Mouse (Mus musculus) stomach, embryonic 14.5 days (tissue): ENCODE data around the gene Zbtb16. TPM values are rescaled to one million over a fixed set of nuclear protein-coding genes. Genes with fewer than 3 reads are reported as not detected.

Source experiments
- ATAC-seq: fragments of 200-750 bp; cut with Nextera tagmentation; 2 replicates; pipeline ENCODE4 v1.8.0; 2017; ENCODE audit warnings: low read depth, moderate TSS enrichment; ENCODE audit not compliant: insufficient number of reproducible peaks, insufficient read depth, low FRiP score
- H3K27ac ChIP-seq: fragments of 300-500 bp; sonication (generic); 2 replicates; pipeline ENCODE4 v1.5.1; 2014; ENCODE audit warnings: mild to moderate bottlenecking, low read length, moderate library complexity, mixed read lengths
- H3K27me3 ChIP-seq: fragments of 300-500 bp; sonication (generic); 2 replicates; pipeline ENCODE4 v1.6.1; 2014; ENCODE audit warnings: low read length, control low read depth, mixed read lengths; ENCODE audit not compliant: control insufficient read depth, insufficient read depth
- H3K36me3 ChIP-seq: fragments of 300-500 bp; sonication (generic); 2 replicates; pipeline ENCODE4 v1.6.1; 2014; ENCODE audit warnings: mild to moderate bottlenecking, control low read depth, low read length, moderate library complexity, mixed read lengths; ENCODE audit not compliant: control insufficient read depth, insufficient read depth
- H3K4me1 ChIP-seq: fragments of 300-500 bp; sonication (generic); 2 replicates; pipeline ENCODE4 v1.6.1; 2014; ENCODE audit warnings: low read length, control low read depth, mixed read lengths; ENCODE audit not compliant: control insufficient read depth, insufficient read depth
- H3K4me2 ChIP-seq: fragments of 300-500 bp; sonication (generic); replicated peaks from 2 replicates; pipeline ENCODE4 v1.6.1; 2014; ENCODE audit warnings: low read depth, low read length, control low read depth
- H3K4me3 ChIP-seq: fragments of 300-500 bp; sonication (generic); 2 replicates; pipeline ENCODE4 v1.5.1; 2014; ENCODE audit warnings: low read depth, low read length, control low read depth
- H3K9ac ChIP-seq: fragments of 300-500 bp; sonication (generic); replicated peaks from 2 replicates; pipeline ENCODE4 v1.6.1; 2014; ENCODE audit warnings: low read depth, mild to moderate bottlenecking, control low read depth, low read length, moderate library complexity, mixed read lengths
- H3K9me3 ChIP-seq: fragments of 300-500 bp; sonication (generic); 2 replicates; pipeline ENCODE4 v1.6.1; 2016; ENCODE audit warnings: low read depth, low read length, control low read depth; ENCODE audit not compliant: control insufficient read depth
- WGBS: fragments of 180-500 bp; shearing (Covaris S2); extraction: QIAGEN DNeasy Blood & Tissue Kit; methylation state at CpG from one replicate; pipeline ENCODE4 v1.1.7; 2014; 5-methylcytosine and 5-hydroxymethylcytosine counted together
- polyA plus RNA-seq: library from polyadenylated mRNA; unstranded; fragments of >200 nt; fragmentation: Nextera tagmentation; extraction: Ambion mirVana; gene quantifications from 2 replicates; pipeline ENCODE4 v1.2.1, GENCODE M21; 2014

Gene Zbtb16
- polyA plus RNA-seq, result 4.4 and 6.6 TPM in 2 replicates

DNA sequence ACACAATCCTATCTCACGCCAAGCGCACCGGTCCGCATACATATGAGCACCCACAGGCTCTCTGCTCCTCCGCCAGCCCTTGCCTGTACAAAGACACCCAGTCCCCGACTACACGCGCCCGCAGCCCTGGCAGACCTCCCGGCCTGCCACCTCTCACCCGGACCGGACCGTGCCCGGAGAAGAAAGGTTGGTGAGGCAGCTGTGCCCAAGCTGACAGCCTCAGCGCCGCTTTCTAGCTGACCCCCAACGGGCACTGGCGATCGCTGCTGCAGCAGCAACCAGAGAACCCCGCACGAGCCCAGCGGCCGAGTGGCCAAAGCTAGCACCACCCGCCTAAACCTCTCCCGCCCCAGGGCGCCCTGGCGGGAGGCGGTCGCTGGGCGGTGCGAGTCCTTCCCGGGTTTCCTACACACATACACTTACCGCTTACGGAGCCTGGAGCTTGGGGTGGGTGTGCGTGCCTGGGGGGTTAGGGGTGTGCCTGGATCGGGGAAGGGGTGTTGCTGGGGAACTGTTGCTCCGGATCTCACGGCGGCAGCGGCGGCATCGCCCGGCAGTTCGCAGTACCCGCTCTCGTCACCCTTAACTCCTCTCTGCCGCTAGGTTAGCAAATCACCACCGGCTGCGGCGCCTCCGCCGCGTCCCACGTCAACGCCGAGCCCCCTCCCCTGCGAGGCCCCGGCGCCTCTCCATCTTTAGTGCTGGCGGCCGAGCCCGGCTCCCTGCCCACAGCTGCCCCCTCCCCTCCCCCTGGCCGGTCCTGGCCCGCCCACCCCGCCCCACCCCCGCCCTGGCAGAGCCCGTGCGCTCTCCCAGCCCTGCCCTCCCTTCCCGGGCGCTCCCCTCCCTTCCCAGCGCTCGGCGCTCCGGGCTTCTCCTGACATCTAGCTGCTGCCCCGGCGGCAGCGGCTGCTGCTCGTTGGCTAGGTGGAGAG lies at the start of gene Zbtb16:
TSS of gene Zbtb16 (minus strand) at position 592 of the 935 bp plus-strand sequence.
- H3K9ac ChIP-seq, result peak within 1 kb of the TSS; percentile 46
- peak within 1 kb of the TSS; percentile 33; the same call in 1 of the 2 replicates for H3K27ac ChIP-seq
- H3K4me2 ChIP-seq, result peak within 1 kb of the TSS; percentile 95
- H3K9me3 ChIP-seq, result no peaks in the 10 kb centered on the region
- ATAC-seq, result peak; percentile 86
- peaks cover 30% of the 10 kb centered on the region for H3K27me3 ChIP-seq
- H3K36me3 ChIP-seq, result no peaks in the 10 kb centered on the region
- peaks cover 9% of the 10 kb centered on the region; the same call in 1 of the 2 replicates for H3K4me1 ChIP-seq
- H3K4me3 ChIP-seq, result peak within 1 kb of the TSS; percentile 49
- WGBS, result under 1% methylated on average over 62 of the region's 78 CpGs

DNA sequence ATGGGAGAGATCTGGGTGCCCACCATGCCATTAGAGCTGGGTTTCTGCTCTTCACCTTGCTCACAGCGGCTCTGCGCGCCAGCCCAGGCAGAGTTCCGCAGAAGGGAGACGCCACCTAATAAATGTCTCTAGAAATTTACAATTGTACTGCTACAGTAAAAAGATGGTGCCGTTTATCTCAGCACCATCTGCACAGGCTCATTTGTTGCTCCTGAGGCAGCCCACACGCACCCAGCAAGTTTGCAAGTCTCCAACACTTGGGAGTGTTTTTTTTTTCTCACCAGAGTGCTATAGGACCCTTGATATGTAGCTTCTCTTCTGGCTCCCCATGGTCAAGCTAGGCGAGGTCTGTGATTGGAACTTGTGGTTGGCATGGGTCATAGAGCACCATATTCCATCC lies 36.9 kb upstream of the Zbtb16 start:
- WGBS, result 79% methylated on average over 8 of the region's 8 CpGs
- no peak overlapping the region for H3K4me3 ChIP-seq
- ATAC-seq, result no peak

DNA sequence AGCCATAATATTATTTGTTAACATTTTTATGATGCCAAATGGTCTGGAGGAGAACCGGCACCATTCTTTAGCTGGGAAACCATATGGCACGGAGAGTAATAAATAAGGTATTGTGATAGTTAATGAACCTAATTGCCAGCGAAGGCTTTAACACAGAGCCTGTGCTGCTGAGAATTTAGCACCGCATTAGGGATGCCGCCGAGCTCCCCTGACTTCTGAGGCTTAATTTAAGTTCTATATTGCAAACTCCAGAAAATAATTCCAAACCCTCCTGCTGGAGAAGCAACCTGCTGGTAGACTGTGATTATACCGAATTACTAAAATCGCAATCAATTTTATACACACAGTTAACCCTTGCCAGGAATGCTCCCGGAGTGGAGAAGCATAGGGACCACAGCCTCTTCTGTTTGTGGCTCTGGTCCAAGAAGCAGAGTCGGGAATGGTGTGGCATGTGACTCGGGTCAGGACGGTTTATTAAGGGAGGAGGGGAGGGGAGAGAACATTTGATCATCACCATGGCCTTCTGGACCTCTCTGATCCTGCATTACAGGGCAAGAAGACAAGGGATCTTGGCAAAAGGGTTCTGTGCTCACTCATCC lies 30.6 kb upstream of the Zbtb16 start:
- Histone ChIP-seq H3K36me3 (no peaks in the 10 kb centered on the region), H3K4me1 (no peaks in the 10 kb centered on the region), H3K9me3 (no peaks in the 10 kb centered on the region), H3K27me3 (no peaks in the 10 kb centered on the region), H3K9ac (no peak overlapping the region), H3K27ac (no peak overlapping the region), H3K4me3 (no peak overlapping the region), H3K4me2 (no peak overlapping the region)
- 73% methylated on average over 12 of the region's 12 CpGs for WGBS
- ATAC-seq, result no peak

More for the DNA sequence above, 36.9 kb upstream of the Zbtb16 start:
- Histone ChIP-seq H3K9me3 (no peaks in the 10 kb centered on the region), H3K4me2 (no peak overlapping the region), H3K27ac (no peak overlapping the region), H3K27me3 (no peaks in the 10 kb centered on the region), H3K9ac (no peak overlapping the region), H3K4me1 (no peaks in the 10 kb centered on the region), H3K36me3 (no peaks in the 10 kb centered on the region)

DNA sequence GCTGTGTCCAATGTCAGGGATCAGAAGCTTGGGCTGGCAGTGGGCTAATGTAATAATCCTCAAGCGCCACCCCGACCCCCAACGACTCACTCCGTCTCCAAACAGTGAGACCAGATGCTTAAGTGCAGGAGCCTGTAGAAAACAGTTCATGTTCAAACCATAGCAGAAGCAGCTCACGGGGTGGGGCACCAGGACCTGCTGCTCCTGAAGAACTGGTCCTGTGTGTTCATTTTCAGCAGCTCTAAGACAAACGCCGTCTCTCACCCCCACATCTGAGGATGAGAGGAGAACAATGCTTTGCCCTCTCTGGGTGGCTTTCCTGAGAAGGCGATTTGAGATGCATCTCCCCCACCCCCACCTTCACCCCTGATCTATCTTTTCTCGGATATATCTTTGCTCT lies 29.2 kb upstream of the Zbtb16 start:
- H3K4me3 ChIP-seq, result no peak overlapping the region
- no peaks in the 10 kb centered on the region for H3K27me3 ChIP-seq
- H3K36me3 ChIP-seq, result no peaks in the 10 kb centered on the region
- 40% methylated on average over 9 of the region's 9 CpGs for WGBS
- no peaks in the 10 kb centered on the region for H3K9me3 ChIP-seq
- no peaks in the 10 kb centered on the region for H3K4me1 ChIP-seq
- peak overlapping the region; percentile 2; the same call in 1 of the 2 replicates for H3K27ac ChIP-seq
- no peak overlapping the region for H3K4me2 ChIP-seq
- ATAC-seq, result no peak
- no peak overlapping the region for H3K9ac ChIP-seq

DNA sequence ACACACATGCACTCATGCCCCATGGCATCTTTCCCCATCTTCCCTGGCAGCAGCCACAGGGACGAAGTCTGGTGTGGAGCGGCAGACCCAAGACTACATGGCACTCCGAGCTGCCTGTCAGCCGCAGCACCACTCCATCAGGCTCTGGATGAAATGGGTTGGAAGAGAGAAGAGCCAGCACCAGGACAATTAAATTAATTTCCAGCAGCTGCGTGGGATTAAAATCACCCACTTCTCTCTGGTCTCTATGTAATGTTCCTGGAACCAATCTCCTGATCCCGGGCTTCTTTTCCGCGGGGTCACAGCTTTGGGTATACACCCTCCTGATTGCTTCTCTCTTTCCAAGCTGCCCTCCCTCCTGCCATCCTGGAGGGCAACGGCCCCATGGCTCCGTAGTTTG lies 25.5 kb upstream of the Zbtb16 start:
- no peak for ATAC-seq
- no peak overlapping the region for H3K27ac ChIP-seq
- no peak overlapping the region for H3K4me3 ChIP-seq
- no peak overlapping the region for H3K4me2 ChIP-seq
- H3K9me3 ChIP-seq, result no peaks in the 10 kb centered on the region
- H3K4me1 ChIP-seq, result no peaks in the 10 kb centered on the region
- WGBS, result 87% methylated on average over 10 of the region's 10 CpGs
- H3K9ac ChIP-seq, result no peak overlapping the region
- no peaks in the 10 kb centered on the region for H3K27me3 ChIP-seq
- no peaks in the 10 kb centered on the region for H3K36me3 ChIP-seq

DNA sequence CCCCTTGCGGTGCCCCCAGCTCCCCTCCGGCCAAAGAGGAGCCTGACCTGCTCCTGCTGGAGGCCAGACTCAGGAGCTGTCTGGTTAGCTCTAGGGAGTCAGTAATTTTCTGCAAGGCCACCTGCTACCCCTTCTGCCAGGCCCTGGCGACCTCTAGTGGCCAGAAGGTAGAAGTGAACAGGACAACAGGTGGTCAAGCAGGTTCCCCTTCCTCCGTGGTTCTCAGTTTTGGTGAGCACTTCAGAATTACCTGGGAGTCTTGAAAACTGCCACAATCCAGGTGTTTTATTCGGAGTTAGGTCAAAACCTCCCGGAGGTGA lies 24.5 kb upstream of the Zbtb16 start:
- H3K27ac ChIP-seq, result no peak overlapping the region
- H3K4me1 ChIP-seq, result no peaks in the 10 kb centered on the region
- no peaks in the 10 kb centered on the region for H3K9me3 ChIP-seq
- no peak overlapping the region for H3K9ac ChIP-seq
- ATAC-seq, result peak; percentile 69; the same call in 1 of the 2 replicates
- H3K4me3 ChIP-seq, result no peak overlapping the region
- 4% methylated on average over 6 of the region's 6 CpGs for WGBS
- H3K27me3 ChIP-seq, result no peaks in the 10 kb centered on the region
- H3K36me3 ChIP-seq, result no peaks in the 10 kb centered on the region
- no peak overlapping the region for H3K4me2 ChIP-seq

DNA sequence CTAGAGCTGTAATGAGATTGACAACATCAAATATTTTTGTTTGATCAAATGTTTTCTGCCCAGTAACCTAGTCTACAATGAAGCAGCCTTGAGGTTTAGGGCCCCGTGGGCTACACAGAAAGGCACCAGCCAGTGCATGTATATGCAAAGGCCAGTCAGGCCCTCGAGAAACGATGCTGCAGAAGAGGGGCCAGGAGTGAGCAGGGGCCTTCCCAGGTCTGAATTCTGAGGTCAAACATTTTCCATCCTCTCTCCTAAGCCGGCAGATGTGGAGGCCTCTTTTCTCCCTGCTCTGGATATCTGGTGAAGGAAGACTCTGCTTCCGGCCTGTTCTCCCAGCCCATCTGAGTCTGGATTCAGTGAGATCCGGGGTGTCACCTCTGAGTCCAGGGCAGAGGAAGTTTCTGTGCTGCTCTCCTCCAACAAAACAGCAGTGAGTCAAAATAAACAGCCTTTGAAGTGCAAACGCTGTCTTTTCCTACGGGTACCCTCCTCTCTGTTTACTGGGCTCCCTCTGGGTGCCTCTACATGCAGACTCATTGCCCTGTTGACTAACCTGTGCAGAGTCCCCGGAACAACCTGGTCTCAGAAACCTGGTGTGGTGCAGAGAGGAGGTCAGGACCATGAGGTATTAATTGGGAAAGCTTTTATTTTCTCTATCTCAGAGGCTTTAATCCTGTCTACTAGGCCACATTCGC lies 24.0 kb upstream of the Zbtb16 start:
- H3K4me2 ChIP-seq, result no peak overlapping the region
- no peak overlapping the region for H3K27ac ChIP-seq
- no peak overlapping the region for H3K4me3 ChIP-seq
- H3K27me3 ChIP-seq, result no peaks in the 10 kb centered on the region
- H3K36me3 ChIP-seq, result no peaks in the 10 kb centered on the region
- no peaks in the 10 kb centered on the region for H3K4me1 ChIP-seq
- WGBS, result 24% methylated on average over 10 of the region's 10 CpGs
- H3K9me3 ChIP-seq, result no peaks in the 10 kb centered on the region
- H3K9ac ChIP-seq, result no peak overlapping the region
- ATAC-seq, result peak; percentile 37; the same call in 1 of the 2 replicates

DNA sequence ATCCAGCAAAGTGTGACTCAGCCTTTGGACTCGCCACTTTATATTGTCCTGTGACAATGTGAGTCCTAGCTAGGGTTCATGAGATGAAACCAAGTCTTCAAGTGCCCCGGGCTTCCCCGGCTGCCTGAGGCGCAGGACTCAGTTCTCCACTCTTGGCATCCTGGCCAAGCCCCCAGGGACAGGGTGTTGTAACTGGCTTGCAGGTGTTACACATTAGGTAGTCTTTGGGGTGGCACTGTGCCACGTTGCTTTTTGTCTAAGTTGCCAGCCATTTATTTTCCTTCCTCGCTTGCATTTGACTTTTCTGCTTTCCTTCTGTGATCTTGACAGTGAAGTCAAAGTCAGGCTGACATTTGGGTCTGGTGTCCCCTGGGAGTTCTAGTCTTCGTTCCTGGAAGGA lies 21.9 kb upstream of the Zbtb16 start:
- Histone ChIP-seq H3K36me3 (no peaks in the 10 kb centered on the region), H3K27ac (no peak overlapping the region), H3K4me2 (no peak overlapping the region), H3K9ac (no peak overlapping the region), H3K4me3 (no peak overlapping the region), H3K4me1 (no peaks in the 10 kb centered on the region), H3K27me3 (no peaks in the 10 kb centered on the region), H3K9me3 (no peaks in the 10 kb centered on the region)
- ATAC-seq, result no peak
- 78% methylated on average over 7 of the region's 7 CpGs for WGBS
